Mouse (Mus musculus) heart, adult 11 months (tissue): Measurements from ENCODE around the gene Gsk3b.
"Not testable (repeated sequence)": the region's sequence is repeated elsewhere in the genome, so short reads cannot be mapped to it uniquely, and the experiment has no call there.

Experiments used
- DNase-seq: peaks from one replicate; pipeline ENCODE4 v3.0.0; 2022

Gene Gsk3b

DNA sequence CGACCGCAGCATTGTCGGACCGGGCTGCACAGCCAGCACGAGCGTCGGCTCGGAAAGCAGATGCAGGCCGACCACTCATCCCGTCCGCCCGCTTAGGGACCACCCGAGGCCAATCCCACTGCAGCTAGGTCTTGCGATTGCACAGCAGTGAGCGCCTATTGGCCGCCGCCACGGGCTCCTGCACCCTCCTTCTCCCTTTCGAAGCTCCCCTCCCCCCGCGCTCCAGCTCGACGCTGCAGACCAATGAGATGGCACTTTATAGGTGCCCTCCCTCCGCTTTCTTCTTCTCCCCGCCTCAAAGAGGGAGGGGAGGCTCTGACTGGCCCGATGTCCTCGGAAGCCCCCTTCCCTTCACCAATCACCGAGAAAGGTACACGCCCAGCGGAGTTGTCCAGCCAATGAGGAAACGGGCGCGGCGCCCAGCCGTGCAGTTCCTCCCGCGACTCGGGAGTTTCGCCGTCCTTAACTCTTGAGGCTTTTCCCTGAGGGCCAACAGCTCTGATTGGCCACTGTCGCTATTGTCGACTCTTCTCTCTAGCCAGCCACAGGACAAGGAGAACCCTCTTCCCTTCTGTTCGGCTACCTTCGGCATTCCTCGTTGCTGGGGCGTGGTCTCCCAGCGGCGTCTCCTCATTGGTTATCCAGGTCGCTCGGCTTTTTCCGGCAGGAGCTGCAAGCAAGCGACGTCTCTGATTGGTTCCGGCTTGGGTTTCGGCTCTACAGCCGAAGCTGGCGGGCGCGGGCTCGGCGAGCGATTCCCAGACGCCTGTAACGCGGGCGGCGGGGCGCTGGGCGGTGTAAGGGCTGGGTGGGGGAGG, at the start of gene Gsk3b:
Gene Gsk3b (plus strand): TSS at position 373 of the 818 bp plus-strand sequence.
- DNase-seq = peak; percentile 100

DNA sequence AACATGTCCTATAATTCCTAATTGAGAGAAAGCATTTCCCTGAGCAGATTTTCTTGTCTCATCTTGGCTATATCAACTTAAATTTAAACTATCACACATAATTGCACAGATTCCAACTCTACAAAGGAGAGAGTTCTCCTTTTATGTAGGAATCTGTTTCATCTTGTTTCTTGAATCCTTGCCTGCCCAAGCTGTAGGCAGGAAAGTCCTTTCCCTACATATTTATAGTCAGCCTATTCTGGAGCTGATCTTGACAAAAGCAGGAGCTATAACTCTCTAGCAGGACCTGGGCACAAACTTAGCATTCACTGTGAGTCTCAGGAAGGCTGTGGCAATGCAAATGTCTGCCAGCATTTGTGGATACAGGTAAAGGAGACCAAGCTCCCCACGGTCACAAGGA, 46.6 kb upstream of the Gsk3b start:
- no peak for DNase-seq

DNA sequence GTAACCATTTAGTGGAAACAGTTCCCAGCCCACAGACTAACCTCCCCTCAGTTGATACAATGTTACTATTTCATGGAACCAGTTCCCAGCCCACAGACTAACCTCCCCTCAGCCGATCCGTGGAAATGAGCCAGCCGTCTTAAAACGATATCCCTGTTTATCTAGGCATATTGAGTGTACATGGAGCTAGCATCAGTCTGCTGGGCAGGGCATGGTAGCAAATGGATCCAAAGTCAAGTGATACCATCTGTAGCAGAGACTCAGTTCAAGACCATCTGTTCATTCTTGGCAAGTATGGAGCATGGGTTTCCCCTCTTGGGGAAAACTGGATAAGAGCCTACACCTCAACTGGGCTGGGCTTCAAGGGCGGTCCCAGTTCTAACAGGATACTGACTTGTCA, 44.2 kb upstream of the Gsk3b start:
- DNase-seq = peak; percentile 89

DNA sequence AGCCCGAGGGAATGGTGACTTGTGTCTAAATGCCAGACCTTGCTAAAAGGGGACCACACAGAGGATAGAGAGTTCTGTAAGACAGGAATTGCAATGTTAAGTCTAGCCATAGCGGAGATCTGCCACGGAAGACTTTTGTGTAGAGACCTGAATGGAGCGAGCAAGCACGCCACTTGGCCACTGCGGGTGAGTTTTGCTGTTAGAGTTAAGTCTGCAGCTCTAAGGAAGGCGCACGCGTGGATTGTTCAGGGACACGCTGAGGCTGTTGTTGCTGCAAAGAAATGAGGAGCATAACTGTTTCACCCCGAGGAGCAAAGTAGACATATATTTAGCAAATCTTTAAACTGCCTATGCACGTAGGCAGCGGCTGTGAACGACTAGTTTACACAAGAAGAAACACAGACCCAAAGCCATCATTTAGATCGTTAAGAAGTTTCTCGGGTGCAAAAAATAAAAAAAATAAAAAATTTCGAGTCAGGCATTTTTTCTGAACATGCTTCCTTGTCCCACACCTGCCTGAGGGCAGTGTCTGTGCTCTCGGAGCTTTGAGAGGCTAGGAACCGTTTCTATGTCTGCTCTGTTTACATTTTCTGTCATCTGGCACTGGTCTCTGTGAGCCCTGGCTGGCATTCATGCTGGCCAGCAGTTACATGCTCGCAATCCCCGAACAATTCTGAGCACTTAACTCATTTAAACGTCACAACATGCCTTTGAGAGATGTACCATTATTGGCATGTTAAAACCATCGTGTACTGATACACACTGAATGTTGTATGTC, 40.8 kb upstream of the Gsk3b start:
- DNase-seq = no peak

DNA sequence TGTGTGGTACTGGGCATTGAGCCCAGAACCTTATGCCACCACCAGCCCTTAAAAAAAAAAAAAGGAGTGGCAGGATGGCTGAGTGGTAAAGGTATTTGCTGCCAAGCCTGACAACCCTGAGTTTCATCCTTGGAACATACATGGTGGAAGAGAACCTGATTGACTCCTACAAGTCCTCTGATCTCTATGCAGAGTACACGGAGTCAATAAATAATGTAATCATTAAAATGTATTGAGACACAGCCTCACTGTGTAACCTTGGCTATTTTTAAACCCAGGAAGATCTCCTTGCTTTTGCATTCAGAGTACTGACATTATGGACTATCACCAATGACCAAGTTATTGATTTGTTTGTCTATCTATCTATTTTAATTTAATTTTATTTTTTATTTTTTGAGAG, 30.9 kb upstream of the Gsk3b start:
- DNase-seq = peak; percentile 74

DNA sequence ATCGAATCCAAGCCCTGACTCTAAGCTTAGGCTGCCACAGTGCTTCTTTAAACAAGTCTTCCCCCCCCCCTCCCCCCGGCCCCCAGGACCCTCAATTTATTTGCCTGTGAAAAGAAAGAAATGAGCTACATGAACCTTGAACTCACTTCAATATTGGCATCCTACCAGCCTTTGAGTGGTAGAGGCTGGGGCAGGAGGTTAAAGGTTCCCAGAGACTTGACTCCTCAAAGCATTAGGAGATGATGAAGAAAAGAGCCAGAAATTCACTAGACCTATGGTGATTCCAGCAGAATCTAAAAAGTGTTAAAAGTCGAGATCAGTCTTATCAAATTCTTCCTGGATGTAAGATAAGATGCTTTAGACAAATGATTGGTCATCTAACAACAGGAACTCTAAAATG, 30.0 kb upstream of the Gsk3b start:
- DNase-seq = peak; percentile 51

DNA sequence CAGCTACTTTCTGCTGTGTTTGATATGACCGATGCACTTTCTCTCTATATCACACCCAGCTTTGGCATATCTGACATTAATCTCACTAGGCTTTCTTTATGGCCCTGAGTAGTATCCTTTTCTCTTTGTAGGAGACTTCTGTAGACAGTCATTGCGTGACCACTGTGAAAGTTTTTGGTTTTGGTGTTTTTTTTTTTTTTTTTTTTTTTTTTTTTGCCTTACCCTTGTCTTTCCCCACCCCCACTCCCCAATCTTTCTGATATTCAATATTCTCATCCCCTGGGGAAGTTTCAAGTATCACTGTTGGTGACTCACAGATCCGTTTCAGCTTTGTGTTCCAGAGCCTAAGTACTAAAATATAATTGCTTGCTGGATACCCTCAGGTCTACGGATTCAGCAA, 29.2 kb upstream of the Gsk3b start:
- DNase-seq = no peak

DNA sequence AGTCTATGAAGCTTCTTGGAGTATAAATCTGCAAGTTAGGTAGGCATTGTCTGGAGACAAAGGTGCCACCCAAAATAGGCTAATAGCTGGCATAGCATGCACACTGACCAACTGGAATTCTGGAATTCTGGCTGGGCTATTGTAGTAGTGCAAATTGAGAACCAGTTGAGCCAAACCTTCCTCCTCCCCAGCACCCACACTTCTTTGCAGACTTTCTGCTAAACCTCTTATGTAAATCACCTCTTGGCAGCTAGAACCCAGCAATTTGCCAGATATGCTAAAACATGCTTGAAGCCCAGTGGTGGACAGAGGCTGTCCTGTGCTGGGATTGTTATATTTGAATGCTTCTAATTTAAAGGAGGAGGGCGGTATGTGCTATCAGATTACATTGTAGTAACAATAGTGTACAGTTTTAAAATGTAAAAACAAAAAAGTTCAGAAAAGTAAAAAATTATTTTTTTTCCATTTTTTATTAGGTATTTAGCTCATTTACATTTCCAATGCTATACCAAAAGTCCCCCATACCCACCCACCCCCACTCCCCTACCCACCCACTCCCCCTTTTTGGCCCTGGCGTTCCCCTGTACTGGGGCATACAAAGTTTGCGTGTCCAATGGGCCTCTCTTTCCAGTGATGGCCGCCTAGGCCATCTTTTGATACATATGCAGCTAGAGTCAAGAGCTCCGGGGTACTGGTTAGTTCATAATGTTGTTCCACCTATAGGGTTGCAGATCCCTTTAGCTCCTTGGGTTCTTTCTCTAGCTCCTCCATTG, 14.8 kb upstream of the Gsk3b start:
- not testable (repeated sequence) for DNase-seq

DNA sequence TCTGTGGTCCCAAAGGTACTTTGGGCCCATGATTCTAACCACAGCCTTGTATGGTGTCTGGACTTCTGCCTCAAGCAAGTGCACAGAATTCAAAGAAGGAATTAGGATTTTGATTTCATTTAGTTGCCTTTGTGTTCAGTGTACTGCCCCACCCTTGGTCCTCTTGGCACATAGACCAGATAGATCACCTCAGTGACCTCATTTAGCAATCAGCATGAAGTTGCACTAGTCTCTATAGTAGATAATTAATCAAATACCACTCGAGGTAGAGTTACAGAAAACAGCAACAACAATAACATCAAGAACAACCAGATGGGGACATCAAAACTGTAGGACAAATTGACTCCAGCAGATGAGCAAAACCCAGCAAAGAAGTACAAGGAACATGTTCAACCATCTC, 8.6 kb upstream of the Gsk3b start:
- no peak for DNase-seq

DNA sequence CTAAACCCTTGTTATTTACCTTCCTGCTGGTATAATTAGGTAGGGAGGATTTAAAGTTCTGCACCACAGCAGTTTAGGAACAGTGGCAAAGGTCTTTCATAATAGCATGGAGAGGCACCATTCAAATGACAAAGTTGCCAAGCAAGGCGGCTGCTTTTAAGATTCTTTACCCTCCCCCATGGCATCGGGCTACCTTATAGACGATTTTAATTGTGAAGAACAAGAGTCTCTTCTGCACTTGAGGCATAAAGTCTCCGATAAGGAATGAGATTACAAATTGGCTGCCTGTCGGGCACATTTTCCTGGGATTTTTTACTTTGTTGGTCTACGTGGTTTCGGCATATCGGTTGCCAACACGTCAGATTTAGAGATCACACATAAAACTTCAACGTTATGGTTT, 1.6 kb upstream of the Gsk3b start:
- peak; percentile 76 for DNase-seq

DNA sequence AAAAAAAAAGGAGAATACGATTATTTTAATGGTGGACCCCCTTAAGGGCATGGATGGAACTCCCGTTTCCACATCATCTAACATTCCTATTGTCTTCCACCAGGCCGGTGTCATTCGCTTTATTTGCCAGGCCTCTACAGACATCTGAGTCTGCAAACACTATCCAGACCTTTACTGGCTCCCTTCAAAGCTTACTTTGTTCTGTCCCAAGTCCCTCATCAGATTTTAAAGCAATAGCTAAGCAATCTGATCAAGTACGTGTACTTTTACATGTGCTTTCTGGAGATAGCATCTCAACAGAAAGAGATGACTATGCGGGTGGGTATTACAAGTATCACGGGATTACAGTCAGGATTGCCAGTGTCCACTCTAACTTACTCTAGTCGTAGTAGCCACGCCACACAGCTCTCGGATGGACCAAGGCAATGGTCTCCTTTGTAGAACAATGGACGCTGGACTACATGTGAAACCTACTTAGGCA, 1.1 kb upstream of the Gsk3b start:
- peak; percentile 85 for DNase-seq

DNA sequence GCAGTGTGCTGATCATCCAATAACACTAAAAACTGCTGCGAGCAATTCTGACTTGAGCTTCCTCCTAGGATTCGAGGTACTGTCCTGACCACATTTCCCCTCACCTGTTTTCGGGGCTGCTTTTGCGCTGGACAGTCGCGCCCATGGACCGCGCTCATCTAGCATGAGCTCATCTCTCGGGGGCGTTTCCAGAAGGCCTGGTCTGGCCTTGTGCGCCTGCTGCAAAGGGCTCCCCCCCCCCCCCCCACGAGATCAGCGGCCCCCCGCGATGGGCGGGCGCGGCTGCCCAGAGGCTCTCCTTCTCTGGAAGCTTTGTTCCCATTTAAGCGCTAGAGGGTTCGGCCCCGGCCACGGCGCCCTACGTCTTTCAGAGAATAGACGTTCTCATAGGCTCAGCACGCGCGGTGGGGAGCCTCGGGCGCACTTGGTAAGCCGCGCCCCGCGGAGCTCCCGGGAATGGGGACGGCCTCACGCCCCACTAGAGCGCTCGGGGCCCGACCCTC, 624 bp upstream of the Gsk3b start:
- DNase-seq = no peak

DNA sequence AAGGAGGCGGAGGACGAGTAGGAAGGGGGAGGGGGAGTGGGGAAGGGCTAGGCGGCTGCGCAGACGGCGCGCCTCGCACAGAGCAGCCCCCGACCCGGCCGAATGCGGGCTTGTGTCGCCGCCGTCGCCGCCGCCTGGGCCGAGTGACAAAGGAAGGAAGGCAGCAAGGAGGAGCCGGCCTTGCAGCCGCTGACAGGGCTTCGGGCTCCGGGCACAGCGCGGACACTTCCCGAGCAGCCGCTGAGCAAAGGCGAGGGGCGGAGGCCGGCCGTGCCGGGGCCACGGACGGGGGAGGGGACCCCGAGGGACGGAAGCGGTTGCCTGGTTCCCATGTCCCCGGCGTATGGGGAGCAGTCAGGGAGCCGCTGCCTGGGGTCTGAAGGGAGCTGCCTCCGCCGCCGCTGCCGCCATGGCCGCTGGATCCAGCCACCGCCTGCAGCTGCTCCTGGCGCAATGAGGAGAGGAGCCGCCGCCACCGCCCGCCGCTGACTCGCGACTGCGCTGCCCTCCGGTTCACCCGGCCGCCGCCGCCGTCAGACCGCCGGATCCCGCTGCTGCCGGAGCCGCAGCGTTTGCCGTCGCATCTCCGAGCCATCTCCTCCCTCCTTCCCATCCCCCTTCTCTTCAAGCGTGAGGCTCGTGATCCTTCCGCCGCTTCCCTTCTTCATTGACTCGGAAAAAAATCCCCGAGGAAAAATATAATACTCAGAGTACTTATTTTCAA, 808 bp downstream of the Gsk3b start:
- DNase-seq = no peak

DNA sequence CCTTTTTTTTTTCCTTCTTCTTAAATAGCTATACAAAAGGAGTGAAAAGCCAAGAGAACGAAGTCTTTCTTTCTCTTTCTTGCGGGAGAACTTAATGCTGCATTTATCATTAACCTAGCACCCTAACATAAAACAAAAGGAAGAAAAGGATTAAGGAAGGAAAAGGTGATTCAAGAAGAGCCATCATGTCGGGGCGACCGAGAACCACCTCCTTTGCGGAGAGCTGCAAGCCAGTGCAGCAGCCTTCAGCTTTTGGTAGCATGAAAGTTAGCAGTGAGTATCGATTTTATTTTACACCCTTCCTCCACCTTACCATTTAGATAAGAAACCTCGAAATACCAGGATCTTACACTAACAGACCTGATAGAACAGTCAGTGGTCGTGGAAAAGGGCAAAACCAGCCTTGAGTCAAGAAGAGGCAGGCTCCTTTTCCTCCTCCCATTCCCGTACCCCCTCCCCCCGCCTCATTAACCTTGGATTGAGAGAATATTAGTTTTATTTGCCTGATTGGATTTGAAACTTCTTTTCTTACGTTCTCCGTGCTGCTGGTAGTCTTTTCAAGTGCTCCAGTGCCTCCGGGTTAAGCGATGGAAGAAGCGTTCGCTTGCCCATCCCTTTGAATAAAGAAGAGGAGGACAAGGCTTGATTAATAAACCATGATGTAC, 1.7 kb downstream of the Gsk3b start:
- DNase-seq = peak; percentile 87

DNA sequence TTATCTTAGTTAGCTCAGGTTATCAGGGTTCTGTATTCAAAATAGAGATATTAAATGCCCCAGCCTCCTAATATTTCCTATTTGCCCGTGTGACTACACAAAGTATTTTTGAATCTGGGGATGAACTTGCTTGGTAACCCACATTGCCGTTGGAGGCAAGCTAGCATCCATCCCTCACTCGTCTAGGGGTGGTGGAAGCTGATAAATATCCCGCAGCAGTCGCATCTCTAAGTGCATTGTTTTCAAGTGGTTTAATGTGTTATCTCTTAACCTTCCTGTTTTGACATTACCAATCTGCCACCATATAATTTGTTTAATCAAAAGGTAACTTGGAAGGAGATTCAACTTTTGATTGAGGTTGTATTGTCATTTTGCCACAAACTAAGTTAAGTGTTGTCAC, 2.2 kb downstream of the Gsk3b start:
- no peak for DNase-seq

DNA sequence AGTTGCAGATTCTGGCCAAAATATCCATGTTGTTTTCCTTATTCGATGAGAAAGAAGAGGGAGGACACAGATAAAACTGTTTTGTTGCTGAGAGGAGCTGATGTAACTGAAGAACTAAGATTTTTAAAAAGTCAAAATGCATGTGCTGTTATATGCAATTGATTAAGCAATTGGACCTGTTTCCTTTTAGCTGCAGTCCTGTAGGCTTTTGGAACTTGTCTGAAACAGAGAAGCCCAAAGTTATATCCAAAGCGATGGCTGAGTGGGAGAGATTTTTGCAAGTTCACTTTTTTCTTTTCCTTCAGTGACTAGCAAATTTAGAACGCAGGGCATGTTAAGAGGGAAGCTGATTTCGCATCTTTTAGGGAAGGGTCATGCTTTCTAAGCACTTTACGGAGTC, 2.9 kb downstream of the Gsk3b start:
- no peak for DNase-seq

DNA sequence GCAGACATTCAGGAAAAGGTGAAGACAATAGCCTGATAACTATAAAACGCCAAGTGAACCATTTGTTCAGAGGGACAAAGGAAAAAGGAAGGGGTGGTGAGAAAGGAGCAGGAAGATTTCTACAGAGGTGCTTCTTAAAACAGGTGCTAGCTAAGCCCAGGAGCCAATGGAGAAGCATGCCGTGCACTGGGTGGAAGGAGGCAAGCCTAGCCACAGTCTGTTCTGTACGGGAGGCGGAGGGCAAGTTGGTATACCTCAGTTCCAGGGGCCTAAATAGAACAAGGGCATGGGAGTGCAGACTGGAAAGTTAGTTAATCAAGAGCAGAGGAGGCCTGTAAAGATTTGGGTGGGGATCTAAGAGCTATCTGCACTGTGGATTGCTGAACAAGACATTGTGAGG, 3.8 kb downstream of the Gsk3b start:
- DNase-seq = peak; percentile 91

DNA sequence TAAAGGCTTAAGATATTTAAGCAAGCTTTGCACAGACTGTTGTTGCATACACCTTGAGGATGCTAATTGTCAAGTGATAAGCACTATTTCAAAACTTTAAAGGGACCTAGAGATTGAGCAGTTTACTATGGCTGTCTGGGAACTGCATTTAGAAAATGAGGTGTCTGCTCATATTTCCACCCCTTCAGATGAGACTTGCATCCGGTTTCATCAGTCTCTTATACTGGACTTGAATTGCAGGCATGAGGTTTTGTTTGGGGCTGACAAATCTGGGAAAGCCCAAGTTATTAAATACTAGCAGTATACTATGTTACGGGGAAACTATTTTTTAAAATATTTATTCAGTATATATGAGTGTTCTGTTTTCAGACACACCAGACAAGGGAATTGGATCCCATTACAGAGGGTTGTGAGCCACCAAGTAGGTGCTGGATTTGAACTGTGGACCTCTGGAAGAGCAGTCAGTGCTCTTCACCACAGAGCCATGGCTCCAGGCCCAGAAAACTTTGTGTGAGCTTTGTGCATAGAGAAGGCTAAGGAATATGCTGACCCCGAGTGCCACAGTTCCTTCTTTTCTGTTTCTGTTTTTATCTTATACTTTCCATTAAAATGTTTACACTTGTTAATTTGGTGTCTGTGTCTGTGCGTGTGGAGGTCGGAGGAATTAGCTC, 6.5 kb downstream of the Gsk3b start:
- DNase-seq = no peak

DNA sequence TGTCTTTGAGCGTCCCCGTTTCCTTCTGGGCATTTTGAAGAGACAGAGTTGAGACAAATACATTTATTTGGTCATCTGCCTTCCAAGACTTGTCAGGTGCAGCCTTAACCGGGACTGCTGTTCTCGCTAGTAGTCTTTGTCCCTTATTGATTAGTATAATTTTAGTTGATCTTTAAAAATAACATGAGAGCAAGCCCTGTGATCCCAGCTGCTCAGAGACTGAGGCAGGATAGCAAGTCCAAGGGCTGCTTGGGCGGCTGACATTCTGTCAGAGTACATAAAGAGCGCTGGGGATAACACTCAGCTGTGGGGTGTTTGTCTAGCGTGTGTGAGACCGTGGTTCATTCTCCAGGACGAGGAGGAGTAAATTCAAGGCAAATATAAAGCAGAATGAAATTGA, 8.7 kb downstream of the Gsk3b start:
- DNase-seq = no peak

DNA sequence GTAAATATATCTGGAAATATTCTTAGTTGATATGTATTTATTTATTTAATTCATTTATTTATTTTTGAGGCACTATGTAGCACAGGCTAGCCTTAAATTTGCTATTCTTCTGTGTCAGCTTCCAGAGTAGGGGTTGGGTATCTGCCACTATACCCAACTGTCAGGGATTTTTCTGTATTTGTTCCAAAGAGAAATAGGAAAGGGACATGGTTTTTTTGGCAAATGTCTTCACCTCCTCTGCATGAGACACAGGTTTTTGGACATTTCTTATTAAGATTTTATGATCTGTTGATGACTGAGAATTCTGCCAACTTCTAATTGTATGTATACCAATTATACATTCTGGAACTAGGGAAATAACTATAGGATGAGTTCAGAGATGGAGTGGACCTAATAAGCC, 10.5 kb downstream of the Gsk3b start:
- no peak for DNase-seq

DNA sequence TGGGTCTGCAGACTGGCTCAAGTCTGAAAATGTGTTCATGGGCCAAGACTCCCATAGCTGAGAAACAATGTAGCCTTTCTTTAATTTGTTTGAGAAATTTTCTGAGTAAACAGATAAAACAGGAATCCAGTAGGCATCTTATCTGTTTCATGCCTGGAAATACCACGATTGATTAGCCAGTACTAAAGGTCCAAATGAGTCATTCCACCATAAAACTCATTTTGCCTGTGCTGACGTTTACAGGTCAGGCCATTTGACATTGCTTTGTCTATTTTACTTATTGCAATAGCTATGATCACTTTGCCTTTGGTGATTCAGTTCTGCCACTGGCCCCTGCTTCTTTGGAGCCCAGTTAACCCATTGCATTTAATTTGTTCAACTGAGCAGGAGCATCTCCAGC, 11.8 kb downstream of the Gsk3b start:
- DNase-seq = no peak
